Mouse (Mus musculus): ENCODE measurements around the gene Clec4b2. TPM values are rescaled to one million over a fixed set of nuclear protein-coding genes. Genes with fewer than 3 reads are reported as not detected.

Gene Clec4b2
- not detected for polyA plus RNA-seq (2017; shearing (Covaris generic))

DNA sequence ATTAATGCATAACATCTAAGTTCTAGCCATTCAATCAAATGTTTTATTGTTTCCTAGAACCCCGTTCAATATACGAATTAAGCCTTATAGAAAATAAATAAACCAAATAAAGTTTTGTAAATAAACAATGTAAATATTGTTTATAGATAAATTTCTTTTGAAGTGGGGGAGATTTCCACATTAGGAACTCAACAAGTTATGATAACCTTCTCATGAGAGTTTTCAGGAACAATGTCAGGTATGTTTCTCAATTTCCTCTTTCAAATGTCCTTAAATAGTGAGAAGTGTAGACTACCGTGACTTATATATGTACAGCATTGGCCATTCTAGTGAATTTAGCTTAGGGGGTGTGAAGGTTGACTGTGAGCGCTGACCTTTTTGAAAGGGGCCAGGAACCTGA is at the start of gene Clec4b2:
Gene Clec4b2, plus strand, starts transcription at position 301 of the 400 bp plus-strand sequence.

DNA sequence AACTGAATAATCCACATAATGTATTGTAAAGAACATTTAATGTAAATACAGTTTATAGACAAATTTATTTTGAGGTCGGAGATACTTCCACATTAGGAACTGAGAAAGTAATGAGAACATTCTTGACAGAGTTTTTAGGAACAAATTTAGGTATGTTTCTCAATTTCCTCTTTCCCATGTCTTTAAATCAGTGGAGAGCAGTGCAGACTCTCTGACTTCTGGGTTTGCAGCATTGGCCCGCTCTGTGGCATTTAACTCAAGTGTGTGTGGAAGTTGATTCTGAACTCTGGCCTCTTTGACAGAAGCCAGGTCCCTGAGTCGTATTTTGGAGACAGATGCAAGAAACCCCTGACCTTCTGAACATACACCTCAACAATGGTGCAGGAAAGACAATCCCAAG is 57.0 kb downstream of the Clec4b2 start, which contains the start of gene Clec4n:
Gene Clec4n, plus strand, starts transcription at position 200 of the 400 bp plus-strand sequence.

Other genes starting within 250 kb of the Clec4b2 start
- gene Clec4a3, start 220.4 kb upstream of the Clec4b2 start, polyA plus RNA-seq (2017; shearing (Covaris generic)) = 1.1 TPM
- gene Clec4a4, start 182.5 kb upstream of the Clec4b2 start, polyA plus RNA-seq (2017; shearing (Covaris generic)) = not detected
- 0.59 TPM for gene Clec4b1, start 122.9 kb upstream of the Clec4b2 start, polyA plus RNA-seq (2017; shearing (Covaris generic))
- gene Clec4a2, start 66.5 kb upstream of the Clec4b2 start, polyA plus RNA-seq (2017; shearing (Covaris generic)) = 0.31 TPM
- 3.6 TPM for gene Clec4n, start 57.0 kb downstream of the Clec4b2 start, polyA plus RNA-seq (2017; shearing (Covaris generic))
- not detected for gene Clec4d, start 89.2 kb downstream of the Clec4b2 start, polyA plus RNA-seq (2017; shearing (Covaris generic))
- not detected for gene Clec4e, start 117.0 kb downstream of the Clec4b2 start, polyA plus RNA-seq (2017; shearing (Covaris generic))
- gene Vmn2r19, start 135.4 kb downstream of the Clec4b2 start, polyA plus RNA-seq (2017; shearing (Covaris generic)) = not detected
- not detected for gene Vmn2r20, start 245.2 kb downstream of the Clec4b2 start, polyA plus RNA-seq (2017; shearing (Covaris generic))

Measured in activated CD4-positive, CD25-positive, alpha-beta regulatory T cell, adult 9 weeks (primary cell).